Mouse (Mus musculus) C2C12 (cell line): Measurements from ENCODE around the gene Grik3. TPM values are rescaled to one million over a fixed set of nuclear protein-coding genes. Genes with fewer than 3 reads are reported as not detected.

Experiments
- H3K27me3 ChIP-seq: one replicate; pipeline ENCODE4 v1.6.1; 2011; ENCODE audit not compliant: control insufficient read depth, insufficient read depth, insufficient read length
- H3K36me3 ChIP-seq: one replicate; pipeline ENCODE4 v1.6.1; 2011; ENCODE audit not compliant: control insufficient read depth, insufficient read depth
- H3K4me3 ChIP-seq: one replicate; pipeline ENCODE4 v1.5.1; 2011; ENCODE audit warnings: mild to moderate bottlenecking, control low read depth; ENCODE audit not compliant: poor library complexity, insufficient read depth, severe bottlenecking
- H3K79me2 ChIP-seq: one replicate; pipeline ENCODE4 v1.6.1; 2011; ENCODE audit not compliant: control insufficient read depth, insufficient read depth
- H3K79me3 ChIP-seq: one replicate; pipeline ENCODE4 v1.6.1; 2011; ENCODE audit warnings: low read depth, control low read depth
- H3ac ChIP-seq: one replicate; pipeline ENCODE3; 2011; ENCODE audit warnings: low read depth; ENCODE audit not compliant: control insufficient read depth, insufficient read length
- CEBPB ChIP-seq: IDR thresholded peaks from one replicate; pipeline ENCODE4 v1.6.1; 2011; ENCODE audit warnings: low read depth, mild to moderate bottlenecking, control low read depth, moderate library complexity
- CTCF ChIP-seq: IDR thresholded peaks from one replicate; pipeline ENCODE4 v1.5.1; 2011; ENCODE audit not compliant: control insufficient read depth, insufficient read depth, insufficient read length
- FOSL1 ChIP-seq: IDR thresholded peaks from one replicate; pipeline ENCODE4 v1.8.0; 2011; ENCODE audit warnings: mild to moderate bottlenecking, low read length; ENCODE audit not compliant: poor library complexity, insufficient read depth, severe bottlenecking
- MAX ChIP-seq: IDR thresholded peaks from one replicate; pipeline ENCODE4 v1.6.1; 2011; ENCODE audit warnings: mild to moderate bottlenecking, control low read depth
- MYOD1 ChIP-seq: IDR thresholded peaks from one replicate; pipeline ENCODE4 v1.6.1; 2011; ENCODE audit warnings: low read depth; ENCODE audit not compliant: control insufficient read depth, insufficient read length
- MYOG ChIP-seq: IDR thresholded peaks from one replicate; pipeline ENCODE4 v1.6.1; 2011; ENCODE audit not compliant: control insufficient read depth, insufficient read length; ENCODE audit errors: extremely low read depth
- USF1 ChIP-seq: IDR thresholded peaks from one replicate; pipeline ENCODE4 v1.6.1; 2011; ENCODE audit warnings: low read depth, mild to moderate bottlenecking, control low read depth, moderate library complexity
- polyA plus RNA-seq: library from polyadenylated mRNA; unstranded; fragments of >200 nt; fragmentation: generic; extraction: Trizol; gene quantifications from one replicate; pipeline ENCODE4 v1.2.1, GENCODE M21; 2012; ENCODE audit warnings: missing spikeins

The Grik3 gene
- polyA plus RNA-seq, 1 experiment = 0.01 TPM

- H3K27me3 ChIP-seq = no peaks in the 10 kb centered on the region
- no peaks in the 10 kb centered on the region for H3K79me2 ChIP-seq
- no peak overlapping the region for H3K4me3 ChIP-seq
- no peaks in the 10 kb centered on the region for H3K79me3 ChIP-seq
- no peaks in the 10 kb centered on the region for H3K36me3 ChIP-seq
- TF ChIP-seq USF1 = no peak
- no peak for TF ChIP-seq MYOD1
- TF ChIP-seq FOSL1 = no peak
- no peak for TF ChIP-seq MAX
- TF ChIP-seq CEBPB = no peak
- TF ChIP-seq CTCF = no peak
- TF ChIP-seq MYOG = no peak
- H3ac ChIP-seq = no peak overlapping the region
Observed at GRCm38 (mm10) chr4:125580336-125580735, 89.8 kb downstream of the Grik3 start.

- no peaks in the 10 kb centered on the region for H3K79me2 ChIP-seq
- H3ac ChIP-seq = no peak overlapping the region
- H3K36me3 ChIP-seq = no peaks in the 10 kb centered on the region
- no peaks in the 10 kb centered on the region for H3K79me3 ChIP-seq
- TF ChIP-seq FOSL1 = no peak
- TF ChIP-seq MYOD1 = no peak
- TF ChIP-seq USF1 = no peak
- TF ChIP-seq CTCF = no peak
- TF ChIP-seq MYOG = no peak
- TF ChIP-seq CEBPB = no peak
- TF ChIP-seq MAX = no peak
- H3K4me3 ChIP-seq = no peak overlapping the region
- no peaks in the 10 kb centered on the region for H3K27me3 ChIP-seq
Observed at GRCm38 (mm10) chr4:125583272-125583671, 92.8 kb downstream of the Grik3 start.

- Histone ChIP-seq H3K36me3 (no peaks in the 10 kb centered on the region), H3K79me2 (no peaks in the 10 kb centered on the region), H3K4me3 (no peak overlapping the region), H3K79me3 (no peaks in the 10 kb centered on the region), H3ac (no peak overlapping the region), H3K27me3 (no peaks in the 10 kb centered on the region)
- TF ChIP-seq MYOG = no peak
- TF ChIP-seq USF1 = no peak
- TF ChIP-seq MYOD1 = no peak
- TF ChIP-seq CTCF = no peak
- no peak for TF ChIP-seq FOSL1
- TF ChIP-seq CEBPB = no peak
- no peak for TF ChIP-seq MAX
Observed at GRCm38 (mm10) chr4:125583935-125584334, 93.4 kb downstream of the Grik3 start.

- Histone ChIP-seq H3K4me3 (no peak overlapping the region), H3K79me2 (no peaks in the 10 kb centered on the region), H3ac (no peak overlapping the region), H3K27me3 (no peaks in the 10 kb centered on the region), H3K79me3 (no peaks in the 10 kb centered on the region), H3K36me3 (no peaks in the 10 kb centered on the region)
- no peak for TF ChIP-seq CEBPB
- TF ChIP-seq MYOG = no peak
- TF ChIP-seq USF1 = no peak
- TF ChIP-seq MAX = no peak
- no peak for TF ChIP-seq FOSL1
- no peak for TF ChIP-seq MYOD1
- TF ChIP-seq CTCF = no peak
Observed at GRCm38 (mm10) chr4:125584676-125585075, 94.2 kb downstream of the Grik3 start.

GRCm38 (mm10) chr4:125587577-125587976 is 97.1 kb downstream of the Grik3 start:
- Histone ChIP-seq H3K4me3 (no peak overlapping the region), H3K79me3 (no peaks in the 10 kb centered on the region), H3K27me3 (no peaks in the 10 kb centered on the region), H3K79me2 (no peaks in the 10 kb centered on the region), H3K36me3 (no peaks in the 10 kb centered on the region), H3ac (no peak overlapping the region)
- TF ChIP-seq FOSL1 (no peak), MAX (no peak), MYOG (no peak), USF1 (no peak), CTCF (no peak), CEBPB (no peak), MYOD1 (no peak)
